13 mouse cellular contexts compared by ENCODE assay signal in the genomic region with DNA sequence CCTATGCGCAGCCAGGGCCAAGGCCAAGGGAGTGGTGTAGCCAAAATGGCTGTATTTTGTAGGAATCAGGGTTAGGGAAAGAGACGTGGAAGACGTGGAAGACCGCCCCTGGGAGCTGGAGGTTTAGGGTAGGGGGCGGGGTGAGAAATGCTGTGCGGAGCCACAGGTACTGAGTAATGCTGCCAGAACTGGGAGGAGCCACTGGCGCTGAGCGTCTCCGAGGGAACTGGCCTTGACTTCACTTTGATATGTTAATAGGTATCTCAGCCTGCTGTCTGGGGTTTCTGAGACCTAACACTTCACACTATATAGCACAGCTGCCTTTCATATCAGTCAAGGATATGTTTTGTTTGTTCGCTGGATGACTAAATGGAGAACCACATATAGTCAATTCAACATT. TPM values are rescaled to one million over a fixed set of nuclear protein-coding genes. Genes with fewer than 3 reads are reported as not detected.
DNase-seq lines count a peak whose midpoint lies in the region; ATAC-seq lines count a peak whose summit lies in the region.
"Had no signal": no experiment of that assay in that cellular context is flagged by ENCODE, and none has a peak within 500 bp of the region (broad histone marks: within the 10 kb centered on the region; RNA-seq: fewer than 3 reads in every experiment).

No protein-coding gene starts in this region.

- no peaks in the 10 kb centered on the region for H3K9me3 ChIP-seq in forebrain, embryonic 11.5 days (ENCODE audit: control insufficient read depth, low read length)
- H3K9me3 ChIP-seq in forebrain, embryonic 10.5 days: no peaks in the 10 kb centered on the region
- no peaks in the 10 kb centered on the region for H3K9me3 ChIP-seq in kidney, embryonic 16.5 days (ENCODE audit: low read length)
- H3K9me3 ChIP-seq in midbrain, embryonic 12.5 days: no peaks in the 10 kb centered on the region

- no peak overlapping the region for H3K4me2 ChIP-seq in forebrain, embryonic 11.5 days (ENCODE audit: low read depth, low read length, severe bottlenecking)
- peak overlapping the region; percentile 13; the same call in 1 of the 2 replicates for H3K4me2 ChIP-seq in kidney, embryonic 16.5 days (replicated peaks; ENCODE audit: low read depth, low read length)
- peak overlapping the region; percentile 32 for H3K4me2 ChIP-seq in midbrain, embryonic 12.5 days (replicated peaks)

- ATAC-seq in forebrain, embryonic 11.5 days (replicated peaks; ENCODE audit: low FRiP score): 0 out of 2 replicates have a peak, but pooled peaks have one; percentile 25
- ATAC-seq in kidney, embryonic 16.5 days (ENCODE audit: low FRiP score, low TSS enrichment): no peak
- no peak for ATAC-seq in midbrain, embryonic 12.5 days (ENCODE audit: low FRiP score, low read depth)
- ATAC-seq: Patski had no signal

- WGBS in forebrain, embryonic 11.5 days: 19% methylated on average over 10 of the region's 10 CpGs
- 20% methylated on average over 10 of the region's 10 CpGs for WGBS in forebrain, embryonic 10.5 days
- 23% methylated on average over 10 of the region's 10 CpGs for WGBS in kidney, embryonic 16.5 days
- 21% methylated on average over 10 of the region's 10 CpGs for WGBS in midbrain, embryonic 12.5 days

- no peak overlapping the region for H3K9ac ChIP-seq in forebrain, embryonic 11.5 days (ENCODE audit: low read length)
- H3K9ac ChIP-seq in kidney, embryonic 16.5 days (replicated peaks; ENCODE audit: low read length): no peak overlapping the region
- H3K9ac ChIP-seq in midbrain, embryonic 12.5 days (replicated peaks): no peak overlapping the region

- peaks cover 2% of the 10 kb centered on the region; the same call in 1 of the 2 replicates for H3K27me3 ChIP-seq in forebrain, embryonic 11.5 days (ENCODE audit: control insufficient read depth, insufficient read depth, low read length)
- H3K27me3 ChIP-seq in forebrain, embryonic 10.5 days (ENCODE audit: poor library complexity, severe bottlenecking): peaks cover 47% of the 10 kb centered on the region
- H3K27me3 ChIP-seq in kidney, embryonic 16.5 days (ENCODE audit: insufficient read depth, low read length): peaks cover 11% of the 10 kb centered on the region
- peaks cover 20% of the 10 kb centered on the region; the same call in 1 of the 2 replicates for H3K27me3 ChIP-seq in midbrain, embryonic 12.5 days

- H3K27ac ChIP-seq in forebrain, embryonic 11.5 days (ENCODE audit: low read depth, low read length): no peak overlapping the region
- no peak overlapping the region for H3K27ac ChIP-seq in forebrain, embryonic 10.5 days
- no peak overlapping the region for H3K27ac ChIP-seq in kidney, embryonic 16.5 days (ENCODE audit: low read length)
- no peak overlapping the region for H3K27ac ChIP-seq in midbrain, embryonic 12.5 days (replicated peaks)

- H3K36me3 ChIP-seq in forebrain, embryonic 11.5 days (ENCODE audit: control insufficient read depth, insufficient read depth, low read length): no peaks in the 10 kb centered on the region
- H3K36me3 ChIP-seq in forebrain, embryonic 10.5 days (replicated peaks): no peaks in the 10 kb centered on the region
- H3K36me3 ChIP-seq in kidney, embryonic 16.5 days (ENCODE audit: insufficient read depth, low read length): no peaks in the 10 kb centered on the region
- no peaks in the 10 kb centered on the region for H3K36me3 ChIP-seq in midbrain, embryonic 12.5 days

- no peak overlapping the region for H3K4me3 ChIP-seq in forebrain, embryonic 11.5 days (ENCODE audit: low read depth, low read length)
- no peak overlapping the region for H3K4me3 ChIP-seq in forebrain, embryonic 10.5 days
- H3K4me3 ChIP-seq in kidney, embryonic 16.5 days (ENCODE audit: low read length): no peak overlapping the region
- H3K4me3 ChIP-seq in midbrain, embryonic 12.5 days: no peak overlapping the region

- H3K4me1 ChIP-seq in forebrain, embryonic 11.5 days (replicated peaks; ENCODE audit: control insufficient read depth, insufficient read depth, low read length): no peaks in the 10 kb centered on the region
- H3K4me1 ChIP-seq in forebrain, embryonic 10.5 days: peaks cover 9% of the 10 kb centered on the region
- H3K4me1 ChIP-seq in kidney, embryonic 16.5 days (ENCODE audit: insufficient read depth, low read length): no peaks in the 10 kb centered on the region
- 0 out of 2 replicates have a peak, but pooled peaks cover 2% of the 10 kb centered on the region for H3K4me1 ChIP-seq in midbrain, embryonic 12.5 days

- no peak for DNase-seq in forebrain, embryonic 11.5 days (ENCODE audit: low spot score)
- DNase-seq in forebrain, embryonic 10.5 days (ENCODE audit: extremely low spot score, low spot score): no peak
- DNase-seq in kidney, postnatal 14 days: no peak
- peak; percentile 20 for DNase-seq in embryo, embryonic 11 days
- DNase-seq in layer of hippocampus, adult 8-10 months (ENCODE audit: low spot score in 2 of 2): no peak
- DNase-seq in spleen, postnatal 36 days (ENCODE audit: low spot score in 2 of 2): no peak
- DNase-seq: cerebellum, adult 8-10 months; kidney, postnatal 10 days; spleen, adult 18-20 months; thymus, adult 18-20 months had no signal

RNA-seq across cellular contexts. Expression of a gene that starts 4.0 kb away (rescaled TPM):
- polyA plus RNA-seq in forebrain, embryonic 11.5 days (2014; fragmentation: Nextera tagmentation; extraction: Ambion mirVana): 2.2 and 2.5 TPM in 2 replicates
- 1.3 TPM in 2 replicates for polyA plus RNA-seq in forebrain, embryonic 10.5 days (2016; fragmentation: Nextera tagmentation; extraction: Ambion mirVana)
- polyA plus RNA-seq in kidney, embryonic 16.5 days (2015; fragmentation: Nextera tagmentation; extraction: Ambion mirVana): 0.67 and 0.81 TPM in 2 replicates
- polyA plus RNA-seq in midbrain, embryonic 12.5 days (2016; fragmentation: Nextera tagmentation; extraction: Ambion mirVana): 3.3 and 3.8 TPM in 2 replicates
- 1 to 10 TPM; 3.2 to 4.4 (median 4.2) TPM for total RNA-seq in layer of hippocampus, adult 8-10 months (2022)
